Mouse (Mus musculus) left cerebral cortex, postnatal 36 days (tissue): Measurements from ENCODE around the gene Mrpl2. TPM values are rescaled to one million over a fixed set of nuclear protein-coding genes. Genes with fewer than 3 reads are reported as not detected.

Experiments
- DNase-seq, 2 experiments: peaks; one replicate each; pipeline ENCODE4 v3.0.0; 2021 to 2022; ENCODE audit warnings: low spot score in 2 of 2, mixed read lengths in 1 of 2
- intact Hi-C: fragments of 180-260 bp; cut with DNase I; formaldehyde crosslinking; loops from one replicate; pipeline ENCODE4 v1.15.1; 2025
- total RNA-seq, 2 experiments: library from RNA; stranded (reverse); gene quantifications; 2 replicates each; pipeline ENCODE4 v1.2.3; 2021

Gene Mrpl2
- total RNA-seq, 2 experiments from 2014 or later = 52.5 to 54.7 TPM

DNA sequence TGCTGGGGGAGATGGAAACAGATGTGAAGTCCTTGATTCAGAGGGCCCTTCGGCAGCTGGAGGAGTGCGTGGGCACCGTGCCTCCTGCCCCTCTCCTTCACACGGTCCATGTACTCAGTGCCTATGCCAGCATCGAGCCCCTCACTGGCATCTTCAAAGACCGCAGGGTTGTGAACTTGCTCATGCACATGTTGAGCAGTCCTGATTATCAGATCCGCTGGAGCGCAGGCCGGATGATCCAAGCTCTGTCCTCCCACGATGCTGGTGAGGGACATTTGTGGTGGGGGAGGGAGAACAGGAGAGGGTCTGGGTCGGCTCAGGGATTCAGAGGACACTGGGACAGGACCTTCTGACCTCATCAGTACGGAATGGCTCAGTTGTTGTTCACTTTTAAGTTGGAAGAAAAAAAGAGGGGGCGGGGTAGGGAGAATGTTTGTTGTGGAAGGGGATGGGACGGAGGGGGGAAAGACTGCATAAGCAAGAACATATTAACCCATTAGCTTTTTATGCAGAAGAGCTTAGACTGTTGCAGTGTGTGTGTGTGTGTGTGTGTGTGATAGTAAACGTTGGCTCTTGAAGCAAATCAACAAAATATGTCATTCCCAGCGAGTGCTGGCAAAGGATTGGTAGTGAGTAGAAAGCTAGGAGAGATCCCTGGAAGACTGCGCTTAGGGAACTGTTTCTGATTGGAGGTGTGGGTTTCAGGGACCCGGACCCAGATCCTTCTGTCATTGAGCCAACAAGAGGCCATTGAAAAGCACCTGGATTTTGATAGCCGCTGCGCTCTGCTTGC, 5.9 kb downstream of the Mrpl2 start:
- intact Hi-C loops = no loop called here
- no peak for DNase-seq

DNA sequence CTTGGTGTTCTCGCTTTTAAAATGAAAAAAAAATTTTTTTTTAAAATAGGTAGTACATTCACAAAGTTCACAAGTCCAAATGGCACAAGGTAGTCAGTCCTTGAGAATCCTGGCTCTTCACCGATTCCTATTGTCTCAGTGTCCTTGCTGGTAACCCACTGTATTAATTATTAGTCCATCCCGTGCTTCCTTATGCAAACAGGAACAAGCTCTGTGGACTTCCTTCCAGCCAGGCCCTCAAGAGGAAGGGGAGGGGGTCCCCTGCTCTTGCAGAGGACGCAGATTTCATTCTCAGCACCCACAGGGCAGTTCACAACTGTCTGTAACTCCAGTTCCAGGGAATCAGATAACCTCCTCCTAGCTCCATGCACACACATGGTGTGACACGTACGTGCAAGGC, 10.0 kb downstream of the Mrpl2 start:
- DNase-seq = no peak
- intact Hi-C loops = no loop called here

DNA sequence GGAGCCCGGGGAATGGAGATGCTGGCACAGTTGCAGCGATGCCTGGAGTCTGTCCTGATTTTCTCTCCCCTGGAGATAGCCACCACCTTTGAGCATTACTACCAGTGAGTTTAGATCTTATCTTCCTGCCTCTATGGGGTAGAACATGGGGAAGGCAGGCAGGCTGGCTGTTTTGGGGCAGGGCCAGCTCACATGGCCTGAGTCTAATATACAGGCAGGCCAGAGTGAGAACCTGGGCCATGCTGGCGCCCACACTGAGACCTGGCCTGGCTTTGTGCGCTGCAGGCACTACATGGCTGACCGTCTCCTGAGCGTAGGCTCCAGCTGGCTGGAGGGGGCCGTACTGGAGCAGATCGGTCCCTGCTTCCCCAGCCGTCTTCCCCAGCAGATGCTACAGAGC, 15.3 kb downstream of the Mrpl2 start:
- DNase-seq = no peak
- intact Hi-C loops = no loop called here

DNA sequence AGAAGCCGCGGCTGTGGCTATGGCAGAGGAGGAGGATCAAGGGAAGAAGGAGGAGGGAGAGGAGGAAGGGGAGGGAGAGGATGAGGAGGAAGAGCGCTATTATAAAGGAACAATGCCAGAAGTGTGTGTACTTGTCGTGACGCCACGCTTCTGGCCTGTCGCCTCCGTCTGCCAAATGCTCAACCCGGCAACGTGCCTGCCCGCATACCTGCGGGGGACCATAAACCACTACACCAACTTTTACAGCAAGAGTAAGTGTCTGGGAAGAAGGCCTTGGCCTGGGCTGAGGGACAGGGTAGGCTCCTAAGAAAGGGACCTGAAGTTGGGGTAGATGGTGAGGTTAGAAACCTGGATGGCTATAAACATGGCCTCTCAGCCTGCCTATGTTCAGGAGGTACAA, 16.0 kb downstream of the Mrpl2 start:
- DNase-seq = no peak
- intact Hi-C loops = no loop called here

DNA sequence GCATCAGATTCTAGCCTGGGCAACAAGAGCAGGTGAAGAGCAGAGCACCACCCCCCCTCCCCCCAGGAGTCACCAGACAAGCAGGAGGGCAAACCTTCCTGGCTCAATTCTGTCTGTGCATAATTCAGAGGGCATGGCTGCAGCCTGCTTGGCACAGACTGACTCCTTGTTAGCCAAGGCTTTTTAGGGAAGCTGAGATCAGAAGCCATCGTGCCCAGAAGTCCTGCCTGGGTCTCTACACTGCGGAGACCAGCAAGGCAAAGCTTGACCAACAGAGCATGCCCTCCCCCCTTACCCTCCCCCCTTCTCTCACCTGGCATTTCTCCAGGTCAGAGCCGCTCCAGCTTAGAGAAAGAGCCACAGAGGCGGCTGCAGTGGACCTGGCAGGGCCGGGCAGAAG, 16.7 kb downstream of the Mrpl2 start:
- intact Hi-C loops = no loop called here

DNA sequence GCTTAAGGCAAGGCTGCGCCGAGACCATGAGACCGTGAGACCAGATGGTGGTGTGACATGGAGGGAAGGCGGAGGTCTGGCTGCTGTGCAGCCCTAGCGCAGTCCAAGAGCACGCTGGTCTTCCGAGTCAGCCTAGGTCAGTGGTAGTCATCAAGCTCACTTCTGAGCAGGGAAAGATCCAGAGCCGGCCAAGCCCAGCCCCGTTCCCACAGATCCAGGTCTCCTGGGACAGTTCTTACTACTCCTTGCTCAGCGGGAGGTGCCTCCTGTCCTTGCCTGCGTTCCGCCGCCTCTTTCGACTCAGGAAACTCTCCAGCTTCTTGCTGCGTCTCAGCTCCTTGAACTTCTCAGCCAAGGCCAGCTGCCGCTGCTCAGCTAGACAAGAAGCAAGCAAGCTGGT, 21.7 kb downstream of the Mrpl2 start:
- DNase-seq = no peak
- intact Hi-C loops = no loop called here

More for the DNA sequence above, 16.7 kb downstream of the Mrpl2 start:
- no peak for DNase-seq

DNA sequence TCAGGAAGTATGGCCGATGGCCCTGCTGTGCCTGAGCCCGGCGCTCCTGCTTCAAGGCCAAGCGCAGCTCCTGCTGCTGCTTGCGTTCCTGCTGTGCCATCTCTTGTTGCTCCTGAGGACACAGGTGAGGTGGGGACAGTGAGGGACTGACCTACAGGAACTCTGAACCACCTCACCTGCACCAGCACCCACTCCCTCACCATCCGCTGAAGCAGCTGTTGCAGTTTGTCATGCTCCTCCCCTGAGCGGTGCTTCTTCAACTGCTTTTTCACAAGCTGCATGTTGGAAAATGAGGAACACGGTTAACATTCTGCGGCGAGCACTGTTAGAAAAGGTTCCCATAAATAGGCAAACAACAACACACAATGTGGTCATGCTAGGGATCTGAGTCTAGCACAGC, 23.9 kb downstream of the Mrpl2 start:
- intact Hi-C loops = loop anchor here (5.0 kb wide), 1 partner anchor 42 kb away; the partner anchor contains the start of gene Pex6
- DNase-seq = no peak

DNA sequence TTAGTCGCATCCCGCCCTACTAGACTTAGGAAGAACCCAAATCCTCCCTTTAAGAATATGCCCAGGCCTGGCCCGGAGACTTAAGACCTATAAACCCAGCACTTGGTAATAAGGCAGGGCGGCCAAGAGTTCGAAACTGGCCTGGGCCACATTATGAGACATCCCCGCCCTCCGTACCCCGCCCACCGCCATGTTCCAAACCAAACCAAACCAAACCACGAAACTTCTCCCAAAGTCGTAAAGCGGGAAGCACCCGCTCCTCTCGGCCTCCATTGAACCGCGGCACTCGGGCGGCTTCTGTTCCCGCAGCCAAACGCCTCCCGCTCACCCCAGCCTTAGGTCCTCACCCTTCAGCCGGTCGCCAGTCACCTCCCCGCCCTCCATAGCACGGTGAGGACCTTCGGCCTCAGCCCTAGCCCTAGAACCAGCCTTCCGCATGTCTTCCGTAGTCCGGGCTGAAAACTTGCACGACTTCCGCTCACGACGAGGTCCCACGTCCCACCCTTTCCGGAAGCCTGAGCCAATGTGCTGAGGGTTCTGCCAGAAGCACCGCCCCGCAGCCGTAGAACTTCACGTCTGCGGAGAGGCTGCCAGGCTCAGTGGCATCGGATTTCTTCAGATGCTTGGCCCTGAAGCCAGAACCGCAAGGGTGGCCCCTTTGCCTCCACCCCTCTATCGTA, 28.0 kb downstream of the Mrpl2 start, which contains the start of gene Rrp36:
Gene Rrp36, minus strand, starts transcription at position 503 of the 680 bp plus-strand sequence.
- intact Hi-C loops = loop anchor here (5.0 kb wide), 1 partner anchor 38 kb away; the partner anchor contains the start of gene Pex6

DNA sequence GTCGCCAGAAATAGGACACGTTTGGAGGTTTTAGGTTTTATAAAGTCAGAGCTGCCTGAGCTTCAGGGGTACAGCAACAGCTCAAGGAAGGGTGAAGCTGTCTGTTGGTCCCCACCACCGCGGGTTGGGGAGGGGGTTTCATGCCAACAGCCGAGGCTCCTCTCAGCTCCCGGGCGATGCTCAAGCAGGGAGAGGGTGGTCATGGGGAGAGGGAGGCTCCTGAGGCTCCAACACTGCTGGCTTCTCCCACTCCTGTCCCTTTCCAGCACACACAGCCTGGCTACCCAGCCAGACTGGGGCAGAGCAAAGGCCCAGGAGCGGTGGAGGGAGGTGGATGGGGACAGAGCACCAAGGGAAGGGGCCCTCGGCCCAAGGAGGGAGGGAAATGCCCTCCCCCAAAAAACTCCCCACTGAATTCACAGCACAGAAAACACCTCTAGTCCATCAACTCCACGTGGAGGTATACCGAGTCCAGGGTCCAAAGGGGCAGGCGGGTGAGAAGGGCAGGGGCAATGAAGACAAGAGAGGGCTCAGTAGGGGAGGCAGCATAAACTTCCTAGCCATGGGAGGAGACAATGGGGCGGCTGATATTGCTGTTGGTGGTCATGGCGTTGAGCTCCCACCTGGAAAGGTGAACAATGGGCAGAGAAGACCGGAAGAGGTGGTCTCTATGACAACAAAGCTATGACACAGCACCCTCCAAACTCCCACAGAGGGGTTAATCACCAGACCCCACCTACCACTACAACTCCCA, 28.7 kb downstream of the Mrpl2 start:
- intact Hi-C loops = loop anchor here (5.0 kb wide), 1 partner anchor 38 kb away; the partner anchor contains the start of gene Pex6
- DNase-seq = no peak

More for the DNA sequence above, 28.0 kb downstream of the Mrpl2 start, which contains the start of gene Rrp36:
- DNase-seq = peak; percentile 88 to 89

DNA sequence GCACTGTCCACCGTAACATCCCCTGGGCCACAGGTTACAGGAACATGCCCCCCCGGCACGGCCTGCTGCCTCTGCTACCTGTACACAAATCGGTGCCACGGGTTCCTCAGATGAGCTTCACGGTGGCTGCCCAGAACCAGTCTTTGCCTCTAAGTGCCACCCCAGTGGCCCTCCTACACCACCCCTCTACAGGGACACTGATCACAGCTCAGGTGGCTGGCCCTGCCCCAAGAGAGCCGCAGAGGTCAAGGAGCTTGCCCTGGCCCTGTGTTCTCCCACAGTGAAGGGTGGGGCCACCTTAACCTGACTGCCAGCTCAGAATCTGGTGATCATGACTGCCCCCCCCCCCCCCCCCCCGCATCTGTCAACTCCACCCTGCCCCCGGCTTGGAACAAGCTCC, 32.4 kb downstream of the Mrpl2 start, which contains the start of gene Mea1:
Gene Mea1, plus strand, starts transcription at position 378 of the 400 bp plus-strand sequence.
- intact Hi-C loops = no loop called here

DNA sequence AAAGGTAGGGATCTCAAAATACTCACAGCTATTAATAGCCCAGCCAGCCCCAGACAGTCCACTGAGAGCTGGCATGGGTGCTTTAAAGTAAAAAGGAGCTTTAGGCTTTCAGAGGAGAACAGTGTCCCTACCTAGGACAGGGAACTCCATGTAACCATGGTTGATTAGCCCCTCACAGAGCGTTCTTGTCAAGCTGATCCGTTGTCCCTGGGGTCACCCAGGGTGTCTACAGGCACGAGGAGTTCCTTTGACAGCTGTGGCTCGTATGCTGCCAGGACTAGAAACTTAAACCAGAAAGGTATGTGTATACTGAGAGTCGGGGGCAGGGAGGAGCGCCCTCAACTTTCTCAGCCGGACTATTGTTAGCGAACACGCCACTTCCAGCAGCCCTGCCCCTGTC, 32.9 kb downstream of the Mrpl2 start:
- no peak for DNase-seq
- intact Hi-C loops = no loop called here

More for the DNA sequence above, 32.4 kb downstream of the Mrpl2 start, which contains the start of gene Mea1:
- DNase-seq = no peak

DNA sequence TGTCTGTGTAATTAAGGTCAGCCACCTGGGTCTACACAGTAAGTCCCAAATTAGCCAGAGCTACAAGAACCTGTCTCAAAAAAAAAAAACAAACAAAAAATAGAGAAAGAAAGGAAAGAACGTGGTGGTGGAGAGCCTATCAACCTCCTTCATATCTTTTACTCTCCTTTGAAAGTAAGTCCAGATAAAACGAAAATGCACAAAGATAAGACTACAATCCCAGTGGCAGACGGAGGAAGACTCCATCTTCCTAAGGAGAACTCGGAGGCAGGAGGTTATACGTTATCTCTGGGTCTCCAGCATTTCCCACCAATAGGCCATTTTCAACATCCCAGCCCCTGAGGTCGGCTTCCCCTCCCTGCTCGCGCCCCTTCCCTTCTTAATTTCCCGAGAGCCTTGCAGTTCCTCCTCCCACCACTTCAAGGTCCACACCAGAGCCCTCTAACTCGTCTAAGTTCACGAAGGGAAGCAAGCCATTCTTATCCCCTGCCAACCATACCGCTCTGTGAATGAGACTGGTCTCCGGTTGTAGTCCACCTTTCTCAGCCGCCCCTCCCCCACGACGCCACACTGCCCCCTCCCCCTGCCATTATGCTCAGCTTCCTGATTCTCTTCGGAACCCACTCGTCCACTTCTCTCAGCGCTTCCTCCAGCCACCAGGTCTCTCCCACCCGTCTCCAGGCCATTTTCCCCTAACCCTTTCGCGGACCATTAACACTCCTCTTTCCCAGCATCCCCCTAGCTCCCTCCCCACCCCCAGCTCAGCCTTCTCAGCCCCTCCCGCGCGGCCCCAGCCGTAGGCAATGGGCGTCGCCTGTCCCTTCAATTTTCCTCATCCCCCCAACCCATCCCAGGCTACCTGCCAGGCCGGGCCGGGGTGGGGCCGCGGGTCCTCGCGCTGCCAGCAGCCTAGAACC, 34.1 kb downstream of the Mrpl2 start:
- intact Hi-C loops = loop anchor here (2.0 kb wide), 1 partner anchor 33 kb away; the partner anchor contains the start of genes Klc4 and Mrpl2
- DNase-seq = no peak

DNA sequence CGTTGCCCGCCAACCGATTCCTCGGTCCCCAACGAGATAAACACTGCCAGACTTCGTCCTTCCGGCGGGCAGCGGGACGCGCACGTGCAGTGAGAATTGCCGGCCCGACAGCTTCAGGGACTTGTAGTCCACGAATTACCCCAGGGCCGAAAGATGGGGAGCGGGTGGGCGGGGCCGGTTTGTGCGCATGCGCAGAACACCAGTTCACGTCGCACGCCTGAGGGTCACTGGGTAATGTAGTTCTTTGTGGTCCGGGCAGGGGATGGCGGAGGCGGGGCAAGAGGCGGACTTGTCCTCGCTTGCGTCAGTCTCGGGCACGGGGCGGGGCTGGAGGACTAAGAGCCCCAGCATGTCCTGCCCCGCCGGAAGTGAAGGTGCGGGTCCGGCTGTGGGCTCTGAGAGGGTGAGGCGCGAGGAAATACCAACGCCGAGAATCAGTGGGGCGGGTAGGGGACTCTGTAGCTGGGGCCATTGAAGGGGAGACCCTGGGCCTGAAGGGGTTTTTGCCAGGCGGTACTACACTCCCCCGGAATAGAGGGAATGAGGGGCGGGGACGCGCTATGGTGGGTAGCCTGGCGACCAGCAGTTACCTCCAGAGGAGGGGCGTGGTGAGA, 34.8 kb downstream of the Mrpl2 start, which contains the start of gene Klhdc3:
Gene Klhdc3, minus strand, starts transcription at position 155 of the 614 bp plus-strand sequence.
- DNase-seq = peak; percentile 96 to 97
- intact Hi-C loops = loop anchor here (2.0 kb wide), 1 partner anchor 34 kb away; the partner anchor contains the start of genes Klc4 and Mrpl2

DNA sequence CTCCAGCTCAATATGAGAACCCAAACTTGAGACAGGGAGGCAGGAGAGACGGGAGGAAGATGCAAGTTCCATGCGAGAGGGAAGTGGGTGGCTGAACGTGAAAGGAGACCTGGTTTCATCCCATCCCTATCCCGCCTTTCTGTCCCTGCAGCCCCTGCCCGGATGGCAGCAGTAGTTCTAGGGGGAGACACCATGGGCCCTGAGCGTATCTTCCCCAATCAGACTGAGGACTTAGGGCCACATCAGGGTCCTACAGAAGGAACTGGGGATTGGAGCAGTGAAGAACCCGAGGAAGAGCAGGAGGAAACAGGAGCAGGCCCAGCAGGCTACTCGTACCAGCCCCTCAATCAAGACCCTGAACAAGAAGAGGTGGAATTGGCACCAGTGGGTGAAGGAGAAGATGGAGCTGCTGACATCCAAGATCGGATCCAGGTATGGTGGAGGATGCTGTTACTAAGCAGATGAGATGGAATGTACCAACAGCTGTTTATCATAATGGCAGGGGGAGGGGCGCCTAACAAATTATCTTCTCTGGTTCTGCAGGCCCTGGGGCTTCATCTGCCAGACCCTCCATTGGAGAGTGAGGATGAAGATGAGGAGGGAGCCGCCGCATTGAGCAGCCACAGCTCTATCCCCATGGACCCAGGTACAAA, 35.6 kb downstream of the Mrpl2 start:
- intact Hi-C loops = loop anchor here (2.0 kb wide), 1 partner anchor 35 kb away; the partner anchor contains the start of genes Klc4 and Mrpl2
- DNase-seq = no peak

DNA sequence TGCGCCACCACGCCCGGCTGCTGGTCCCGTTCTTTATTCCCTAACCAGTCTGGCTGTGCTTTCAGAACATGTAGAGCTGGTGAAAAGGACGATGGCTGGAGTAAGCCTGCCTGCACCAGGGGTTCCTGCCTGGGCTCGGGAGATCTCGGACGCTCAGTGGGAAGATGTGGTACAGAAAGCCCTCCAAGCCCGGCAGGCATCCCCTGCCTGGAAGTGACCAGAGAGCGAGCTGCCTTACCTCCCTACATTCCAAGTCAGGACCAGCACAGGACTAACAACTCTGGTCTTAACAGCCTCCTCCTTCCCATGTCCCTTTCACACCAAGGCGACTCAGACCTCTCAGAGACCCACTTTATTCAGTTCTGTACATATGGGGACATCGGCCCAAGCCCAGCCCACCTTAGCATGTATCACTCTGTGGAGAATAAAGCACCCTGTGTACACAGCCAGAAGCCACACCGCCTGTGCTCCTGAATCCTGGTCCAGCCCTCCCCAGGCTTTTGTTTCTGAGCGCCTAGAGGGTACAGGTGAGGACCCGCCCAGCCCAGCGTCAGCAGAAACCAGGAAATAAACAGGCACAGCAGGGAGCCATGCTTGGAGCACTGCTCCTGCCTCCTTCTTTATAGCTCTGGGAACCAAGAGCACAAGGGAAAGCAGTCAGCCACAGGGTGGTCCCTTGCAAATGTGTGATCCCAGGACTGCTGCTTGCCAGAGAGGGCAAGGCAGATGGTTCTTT, 36.8 kb downstream of the Mrpl2 start:
- intact Hi-C loops = no loop called here
- DNase-seq = no peak

DNA sequence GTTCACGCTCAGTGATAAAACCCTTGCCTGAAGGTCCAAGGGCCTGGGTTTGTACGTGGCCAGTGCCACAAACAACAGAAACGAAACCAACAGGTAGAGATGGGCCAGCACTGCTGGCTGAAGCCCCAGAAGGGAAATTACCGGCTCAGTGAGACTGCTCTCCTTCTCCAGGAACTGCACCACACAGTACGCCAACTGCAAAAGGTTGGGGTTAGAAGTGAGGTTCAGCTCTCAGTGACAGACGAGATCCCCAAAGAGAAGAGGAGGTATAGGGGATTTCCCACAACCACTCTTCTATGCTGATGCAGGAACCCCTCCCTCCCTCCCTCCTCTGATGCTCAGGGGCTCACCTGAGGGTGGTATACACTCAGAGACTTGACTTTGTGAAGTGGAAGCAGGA, 39.9 kb downstream of the Mrpl2 start:
- intact Hi-C loops = no loop called here

DNA sequence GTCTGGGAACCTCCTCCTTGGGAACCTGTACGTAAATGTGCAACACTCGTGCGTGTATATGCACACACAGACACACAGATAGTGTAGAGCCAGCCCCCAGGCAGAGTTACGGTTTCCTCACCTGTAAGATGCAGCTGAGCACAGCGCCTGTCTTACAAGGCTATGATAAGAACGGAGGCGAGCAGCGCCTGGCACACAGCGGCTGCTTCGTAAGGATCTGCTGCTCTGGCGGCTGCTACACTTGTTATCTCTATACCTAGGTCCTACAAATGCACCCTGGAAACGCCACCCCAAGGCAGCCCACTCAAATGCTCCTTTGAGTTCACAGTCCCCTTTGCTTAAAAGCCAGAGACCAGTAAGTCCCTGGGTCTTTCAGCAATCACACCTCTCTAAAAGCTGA, 44.6 kb downstream of the Mrpl2 start:
- intact Hi-C loops = no loop called here
- no peak for DNase-seq

More for the DNA sequence above, 39.9 kb downstream of the Mrpl2 start:
- no peak for DNase-seq
